Mouse (Mus musculus): ENCODE results near the gene Sh3pxd2a. TPM values are rescaled to one million over a fixed set of nuclear protein-coding genes. Genes with fewer than 3 reads are reported as not detected.

Sh3pxd2a gene
- polyA plus RNA-seq, 1 experiment from 2014 or later, result 3.9 TPM

GRCm38 (mm10) chr19:47306917-47307315 is 157.3 kb downstream of the Sh3pxd2a start:
- peaks cover 58% of the 10 kb centered on the region for H3K36me3 ChIP-seq
- H3K9me3 ChIP-seq, result no peaks in the 10 kb centered on the region
- 94% methylated on average over 8 of the region's 8 CpGs for WGBS
- peaks cover 28% of the 10 kb centered on the region for H3K4me1 ChIP-seq
- no peak overlapping the region for H3K4me3 ChIP-seq
- no peak for DNase-seq (ENCODE audit: low spot score)
- no peak overlapping the region for H3K27ac ChIP-seq
- no peaks in the 10 kb centered on the region for H3K27me3 ChIP-seq (ENCODE audit: insufficient read depth, poor library complexity, severe bottlenecking)

GRCm38 (mm10) chr19:47306128-47306916 is 157.9 kb downstream of the Sh3pxd2a start:
- Histone ChIP-seq H3K27me3 (ENCODE audit: insufficient read depth, poor library complexity, severe bottlenecking) (no peaks in the 10 kb centered on the region), H3K4me3 (no peak overlapping the region), H3K36me3 (peaks cover 52% of the 10 kb centered on the region), H3K4me1 (peaks cover 28% of the 10 kb centered on the region), H3K27ac (no peak overlapping the region), H3K9me3 (no peaks in the 10 kb centered on the region)
- no peak for DNase-seq (ENCODE audit: low spot score)
- WGBS, result 92% methylated on average over 14 of the region's 14 CpGs

DNA sequence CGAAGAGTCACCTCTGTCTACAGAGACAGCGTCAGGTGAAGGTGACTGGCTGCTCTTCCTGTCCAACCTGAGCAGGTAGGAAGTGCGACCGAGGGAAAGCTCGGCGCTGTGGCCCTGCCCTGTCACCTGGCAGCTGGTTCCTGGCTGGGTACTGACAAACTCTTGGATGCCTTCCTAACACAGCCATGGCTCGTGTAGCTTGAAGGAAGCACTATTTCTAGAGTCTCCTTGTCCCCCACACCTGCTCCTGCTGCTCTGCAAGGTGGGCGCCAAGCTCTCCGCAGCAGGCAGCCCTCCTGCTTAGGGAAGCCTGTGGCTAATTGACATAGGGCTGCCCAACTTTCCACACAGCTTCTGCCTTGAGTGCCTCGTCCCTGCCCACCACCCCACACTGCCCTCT is 158.8 kb downstream of the Sh3pxd2a start:
- Histone ChIP-seq H3K36me3 (peaks cover 49% of the 10 kb centered on the region), H3K27ac (no peak overlapping the region), H3K4me3 (no peak overlapping the region), H3K9me3 (no peaks in the 10 kb centered on the region), H3K27me3 (ENCODE audit: insufficient read depth, poor library complexity, severe bottlenecking) (no peaks in the 10 kb centered on the region), H3K4me1 (peaks cover 32% of the 10 kb centered on the region)
- no peak for DNase-seq (ENCODE audit: low spot score)
- WGBS, result 86% methylated on average over 10 of the region's 10 CpGs

DNA sequence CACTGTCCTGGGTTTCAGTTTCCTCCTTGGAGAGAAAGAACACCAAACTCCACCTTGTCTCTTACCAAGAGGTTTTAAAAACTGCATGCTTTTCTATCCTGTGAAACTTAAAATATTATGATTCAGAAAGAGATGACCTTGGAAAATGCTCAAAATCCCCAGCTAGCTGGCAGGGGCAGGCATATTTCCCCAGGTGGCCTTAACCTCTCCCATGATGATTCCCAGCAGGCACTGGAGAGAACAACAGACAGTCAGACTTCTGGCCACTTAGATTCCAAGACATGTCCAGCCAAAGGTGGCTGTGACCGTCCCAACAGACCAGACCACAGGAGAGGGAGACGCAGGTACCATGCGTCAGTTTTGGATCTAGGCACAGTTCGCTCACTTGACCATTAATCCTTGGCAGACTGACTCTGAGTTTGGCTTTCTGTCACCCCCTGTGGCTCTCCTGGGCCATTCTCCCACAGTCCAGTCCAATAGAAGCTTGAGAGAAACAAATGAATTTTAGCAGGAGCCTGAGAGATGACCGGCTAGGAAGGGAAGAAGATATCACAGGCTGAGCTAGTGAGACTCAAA is 159.9 kb downstream of the Sh3pxd2a start:
- Histone ChIP-seq H3K9me3 (no peaks in the 10 kb centered on the region), H3K4me1 (peaks cover 43% of the 10 kb centered on the region), H3K36me3 (peaks cover 49% of the 10 kb centered on the region), H3K27ac (no peak overlapping the region), H3K4me3 (no peak overlapping the region), H3K27me3 (ENCODE audit: insufficient read depth, poor library complexity, severe bottlenecking) (no peaks in the 10 kb centered on the region)
- WGBS, result 87% methylated on average over 5 of the region's 5 CpGs
- DNase-seq (ENCODE audit: low spot score), result no peak

GRCm38 (mm10) chr19:47303128-47303527 is 161.1 kb downstream of the Sh3pxd2a start:
- no peak for DNase-seq (ENCODE audit: low spot score)
- Histone ChIP-seq H3K4me1 (peaks cover 54% of the 10 kb centered on the region), H3K36me3 (peaks cover 51% of the 10 kb centered on the region)

GRCm38 (mm10) chr19:47302191-47302852 is 161.9 kb downstream of the Sh3pxd2a start:
- DNase-seq (ENCODE audit: low spot score), result no peak
- H3K27me3 ChIP-seq (ENCODE audit: insufficient read depth, poor library complexity, severe bottlenecking), result no peaks in the 10 kb centered on the region
- H3K9me3 ChIP-seq, result no peaks in the 10 kb centered on the region
- peak overlapping the region; percentile 20; the same call in 1 of the 2 replicates for H3K4me3 ChIP-seq
- peaks cover 54% of the 10 kb centered on the region for H3K4me1 ChIP-seq
- peak overlapping the region; percentile 84 for H3K27ac ChIP-seq
- 67% methylated on average over 21 of the region's 21 CpGs for WGBS
- H3K36me3 ChIP-seq, result peaks cover 48% of the 10 kb centered on the region

More at GRCm38 (mm10) chr19:47303128-47303527, 161.1 kb downstream of the Sh3pxd2a start:
- 89% methylated on average over 10 of the region's 10 CpGs for WGBS
- Histone ChIP-seq H3K27me3 (ENCODE audit: insufficient read depth, poor library complexity, severe bottlenecking) (no peaks in the 10 kb centered on the region), H3K9me3 (no peaks in the 10 kb centered on the region), H3K27ac (peak overlapping the region; percentile 84; the same call in 1 of the 2 replicates), H3K4me3 (no peak overlapping the region)

GRCm38 (mm10) chr19:47301303-47302190 is 162.7 kb downstream of the Sh3pxd2a start:
- WGBS, result 27% methylated on average over 19 of the region's 19 CpGs
- peaks cover 61% of the 10 kb centered on the region for H3K4me1 ChIP-seq
- no peaks in the 10 kb centered on the region for H3K27me3 ChIP-seq (ENCODE audit: insufficient read depth, poor library complexity, severe bottlenecking)
- peak overlapping the region; percentile 84 for H3K27ac ChIP-seq
- H3K36me3 ChIP-seq, result peaks cover 43% of the 10 kb centered on the region
- no peak for DNase-seq (ENCODE audit: low spot score)
- no peaks in the 10 kb centered on the region for H3K9me3 ChIP-seq
- peak overlapping the region; percentile 20; the same call in 1 of the 2 replicates for H3K4me3 ChIP-seq

DNA sequence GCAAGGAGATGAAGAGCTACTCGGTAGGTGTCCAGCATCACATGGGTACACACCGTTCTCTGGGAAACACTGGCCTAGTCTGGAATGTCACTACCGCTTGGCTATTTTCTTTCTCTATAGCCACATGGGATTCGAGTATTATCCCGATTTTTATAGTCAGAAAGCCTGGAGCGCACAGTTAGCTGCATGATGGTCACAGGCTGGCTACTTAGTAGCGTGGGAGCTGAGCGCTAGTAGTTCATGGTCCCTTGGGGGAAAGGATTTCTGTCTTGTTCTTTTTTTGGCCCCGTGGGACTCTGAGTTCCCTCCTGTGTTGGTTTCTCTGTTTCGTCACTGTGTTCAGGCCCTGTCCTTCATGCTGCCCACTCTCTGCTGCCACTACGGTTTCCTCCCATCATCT is 166.1 kb downstream of the Sh3pxd2a start:
- Histone ChIP-seq H3K27ac (no peak overlapping the region), H3K4me1 (peaks cover 87% of the 10 kb centered on the region), H3K9me3 (no peaks in the 10 kb centered on the region), H3K36me3 (peaks cover 27% of the 10 kb centered on the region), H3K4me3 (no peak overlapping the region), H3K27me3 (ENCODE audit: insufficient read depth, poor library complexity, severe bottlenecking) (0 out of 2 replicates have a peak, but pooled peaks cover 5% of the 10 kb centered on the region)
- WGBS, result 91% methylated on average over 11 of the region's 11 CpGs
- DNase-seq (ENCODE audit: low spot score), result no peak

- H3K27me3 ChIP-seq (ENCODE audit: insufficient read depth, poor library complexity, severe bottlenecking), result 0 out of 2 replicates have a peak, but pooled peaks cover 5% of the 10 kb centered on the region
- peaks cover 28% of the 10 kb centered on the region for H3K36me3 ChIP-seq
- H3K9me3 ChIP-seq, result no peaks in the 10 kb centered on the region
- peaks cover 67% of the 10 kb centered on the region for H3K4me1 ChIP-seq
- H3K27ac ChIP-seq, result 0 out of 2 replicates have a peak overlapping the region, but pooled peaks have one; percentile 30
- 60% methylated on average over 7 of the region's 7 CpGs for WGBS
- no peak for DNase-seq (ENCODE audit: low spot score)
- no peak overlapping the region for H3K4me3 ChIP-seq
These were observed 171.7 kb downstream of the Sh3pxd2a start for GRCm38 (mm10) chr19:47292451-47292951.

DNA sequence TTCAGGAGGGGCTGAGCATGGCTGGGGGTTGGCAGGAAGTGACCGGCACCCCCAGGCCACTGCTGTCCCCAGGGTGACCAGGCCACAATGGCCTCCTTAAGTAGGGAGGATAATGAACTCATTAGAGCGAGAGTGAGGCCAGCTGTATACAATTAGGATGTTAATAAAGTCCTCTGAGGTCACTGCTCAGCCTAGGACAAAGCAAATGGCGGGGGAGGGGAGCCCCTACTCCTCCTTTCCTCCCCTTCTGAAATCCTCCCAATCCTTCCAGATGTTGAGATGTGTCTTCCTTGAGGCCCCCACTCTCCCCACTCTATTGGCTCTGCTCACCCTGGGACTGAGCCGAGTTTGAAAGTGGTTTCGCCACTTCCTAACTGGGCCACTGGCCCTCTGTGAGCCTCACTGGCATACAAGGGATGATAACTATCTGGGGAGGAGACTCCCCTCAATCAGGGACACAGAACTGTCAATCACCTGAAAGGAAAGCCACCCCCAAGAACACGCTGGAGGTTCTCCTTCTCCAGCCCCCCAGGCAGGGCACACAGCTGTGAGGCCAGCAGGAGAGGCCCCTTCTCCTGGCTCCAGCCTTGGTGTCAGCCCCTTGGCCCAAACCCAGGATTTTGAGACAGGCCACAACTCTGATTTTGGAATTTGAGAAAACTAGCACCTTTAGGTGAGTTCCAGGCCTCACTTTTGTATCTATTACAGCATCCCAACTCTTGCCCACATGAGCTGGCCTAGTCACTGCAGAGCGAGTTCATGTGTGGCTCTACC is 172.7 kb downstream of the Sh3pxd2a start:
- H3K4me1 ChIP-seq, result peaks cover 71% of the 10 kb centered on the region
- H3K27ac ChIP-seq, result peak overlapping the region; percentile 23; the same call in 1 of the 2 replicates
- H3K36me3 ChIP-seq, result peaks cover 35% of the 10 kb centered on the region
- no peaks in the 10 kb centered on the region for H3K9me3 ChIP-seq
- no peak overlapping the region for H3K4me3 ChIP-seq
- DNase-seq (ENCODE audit: low spot score), result no peak
- 0 out of 2 replicates have a peak, but pooled peaks cover 5% of the 10 kb centered on the region for H3K27me3 ChIP-seq (ENCODE audit: insufficient read depth, poor library complexity, severe bottlenecking)
- 62% methylated on average over 7 of the region's 7 CpGs for WGBS

GRCm38 (mm10) chr19:47286886-47287450 is 177.2 kb downstream of the Sh3pxd2a start:
- no peak overlapping the region for H3K27ac ChIP-seq

More at GRCm38 (mm10) chr19:47286886-47287450, 177.2 kb downstream of the Sh3pxd2a start:
- H3K4me1 ChIP-seq, result peaks cover 38% of the 10 kb centered on the region
- H3K9me3 ChIP-seq, result no peaks in the 10 kb centered on the region
- H3K27me3 ChIP-seq (ENCODE audit: insufficient read depth, poor library complexity, severe bottlenecking), result no peaks in the 10 kb centered on the region
- no peak overlapping the region for H3K4me3 ChIP-seq
- peaks cover 74% of the 10 kb centered on the region for H3K36me3 ChIP-seq
- 83% methylated on average over 17 of the region's 17 CpGs for whole genome bisulfite sequencing
- DNase-seq (ENCODE audit: low spot score), result no peak

All from heart, embryonic 10.5 days (tissue).